Mouse (Mus musculus) ES-Bruce4 (cell line): ENCODE measurements around the gene Gm21981. TPM values are rescaled to one million over a fixed set of nuclear protein-coding genes. Genes with fewer than 3 reads are reported as not detected.

Source experiments
- H3K27ac ChIP-seq: 2 replicates; pipeline ENCODE4 v1.5.1; 2012; ENCODE audit warnings: low read length, inconsistent platforms; ENCODE audit not compliant: insufficient read depth
- H3K27me3 ChIP-seq: 2 replicates; pipeline ENCODE4 v1.6.1; 2012; ENCODE audit warnings: mild to moderate bottlenecking, low read length, inconsistent platforms; ENCODE audit not compliant: control insufficient read depth, poor library complexity, insufficient read depth, severe bottlenecking
- H3K36me3 ChIP-seq: 2 replicates; pipeline ENCODE4 v1.6.1; 2012; ENCODE audit warnings: inconsistent platforms, mild to moderate bottlenecking, low read length, moderate library complexity; ENCODE audit not compliant: control insufficient read depth, poor library complexity, insufficient read depth, severe bottlenecking
- H3K4me1 ChIP-seq: one replicate; pipeline ENCODE4 v1.8.1; 2011; ENCODE audit warnings: low read length; ENCODE audit not compliant: control insufficient read depth, insufficient read depth
- H3K4me3 ChIP-seq: 2 replicates; pipeline ENCODE4 v1.5.1; 2011; ENCODE audit warnings: low read depth, mild to moderate bottlenecking, low read length
- H3K9ac ChIP-seq: 2 replicates; pipeline ENCODE4 v1.6.1; 2012; ENCODE audit warnings: low read depth, mild to moderate bottlenecking, inconsistent platforms; ENCODE audit not compliant: poor library complexity, severe bottlenecking
- H3K9me3 ChIP-seq: replicated peaks from 2 replicates; pipeline ENCODE4 v1.6.1; 2012; ENCODE audit warnings: mild to moderate bottlenecking, low read length, inconsistent platforms; ENCODE audit not compliant: control insufficient read depth, poor library complexity, insufficient read depth, severe bottlenecking
- CTCF ChIP-seq: IDR thresholded peaks from one replicate; pipeline ENCODE4 v1.8.1; 2011; ENCODE audit warnings: low read depth, low read length
- EP300 ChIP-seq: IDR thresholded peaks from 2 replicates; pipeline ENCODE4 v1.6.1; 2011; ENCODE audit warnings: low read depth, low read length; ENCODE audit not compliant: insufficient read depth
- POLR2A ChIP-seq: IDR thresholded peaks from one replicate; pipeline ENCODE4 v1.8.1; 2011; ENCODE audit warnings: low read length; ENCODE audit not compliant: insufficient read depth
- polyA plus RNA-seq: library from polyadenylated mRNA; stranded (reverse); fragments of >200 nt; gene quantifications from 2 replicates; pipeline ENCODE4 v1.2.4, GENCODE M21; 2011; ENCODE audit warnings: low read depth; ENCODE audit not compliant: missing spikeins, insufficient read depth, insufficient read length

Gm21981 gene
- polyA plus RNA-seq, 1 experiment = 0.24 TPM

- no peaks in the 10 kb centered on the region for H3K36me3 ChIP-seq
- H3K4me1 ChIP-seq = peaks cover 16% of the 10 kb centered on the region
- no peak overlapping the region for H3K9ac ChIP-seq
- no peak for TF ChIP-seq EP300
- TF ChIP-seq CTCF = no peak
- TF ChIP-seq POLR2A = no peak
- H3K27me3 ChIP-seq = no peaks in the 10 kb centered on the region
- no peak overlapping the region for H3K4me3 ChIP-seq
- H3K27ac ChIP-seq = no peak overlapping the region
- no peaks in the 10 kb centered on the region for H3K9me3 ChIP-seq
Observed at GRCm38 (mm10) chr17:47706196-47706595, 11.9 kb upstream of the Gm21981 start.

- Histone ChIP-seq H3K36me3 (no peaks in the 10 kb centered on the region), H3K9ac (peak overlapping the region; percentile 86), H3K27me3 (no peaks in the 10 kb centered on the region), H3K4me3 (no peak overlapping the region), H3K9me3 (no peaks in the 10 kb centered on the region), H3K4me1 (peaks cover 7% of the 10 kb centered on the region), H3K27ac (no peak overlapping the region)
- no peak for TF ChIP-seq EP300
- TF ChIP-seq CTCF = peak; percentile 70
Observed at GRCm38 (mm10) chr17:47704692-47705091, 10.4 kb upstream of the Gm21981 start.

GRCm38 (mm10) chr17:47703556-47703955, 9.3 kb upstream of the Gm21981 start:
- Histone ChIP-seq H3K4me1 (peaks cover 4% of the 10 kb centered on the region), H3K27me3 (no peaks in the 10 kb centered on the region), H3K27ac (peak overlapping the region; percentile 67), H3K36me3 (no peaks in the 10 kb centered on the region), H3K9ac (peak overlapping the region; percentile 86), H3K4me3 (peak overlapping the region; percentile 67), H3K9me3 (no peaks in the 10 kb centered on the region)
- no peak for TF ChIP-seq EP300

GRCm38 (mm10) chr17:47702548-47703345, 8.5 kb upstream of the Gm21981 start:
- peak overlapping the region; percentile 72 for H3K27ac ChIP-seq
- peaks cover 3% of the 10 kb centered on the region for H3K4me1 ChIP-seq
- no peaks in the 10 kb centered on the region for H3K27me3 ChIP-seq
- H3K4me3 ChIP-seq = peak overlapping the region; percentile 67
- H3K36me3 ChIP-seq = no peaks in the 10 kb centered on the region
- no peak for TF ChIP-seq CTCF
- peak; percentile 92 for TF ChIP-seq EP300
- TF ChIP-seq POLR2A = peak; percentile 17
- H3K9ac ChIP-seq = peak overlapping the region; percentile 86
- H3K9me3 ChIP-seq = no peaks in the 10 kb centered on the region

- Histone ChIP-seq H3K4me1 (peaks cover under 1% of the 10 kb centered on the region), H3K4me3 (no peak overlapping the region), H3K27ac (peak overlapping the region; percentile 72), H3K36me3 (no peaks in the 10 kb centered on the region), H3K9me3 (no peaks in the 10 kb centered on the region), H3K9ac (0 out of 2 replicates have a peak overlapping the region, but pooled peaks have one; percentile 17), H3K27me3 (no peaks in the 10 kb centered on the region)
- TF ChIP-seq POLR2A (no peak), CTCF (no peak), EP300 (no peak)
Observed at GRCm38 (mm10) chr17:47701793-47702192, 7.5 kb upstream of the Gm21981 start.

- H3K9me3 ChIP-seq = no peaks in the 10 kb centered on the region
- H3K4me3 ChIP-seq = no peak overlapping the region
- no peak overlapping the region for H3K9ac ChIP-seq
- H3K27ac ChIP-seq = no peak overlapping the region
- no peaks in the 10 kb centered on the region for H3K4me1 ChIP-seq
- H3K27me3 ChIP-seq = no peaks in the 10 kb centered on the region
- TF ChIP-seq EP300 = no peak
- H3K36me3 ChIP-seq = no peaks in the 10 kb centered on the region
Observed at GRCm38 (mm10) chr17:47699055-47699454, 4.8 kb upstream of the Gm21981 start.
